ENCODE assay signal across 8 mouse cellular contexts in the genomic region with DNA sequence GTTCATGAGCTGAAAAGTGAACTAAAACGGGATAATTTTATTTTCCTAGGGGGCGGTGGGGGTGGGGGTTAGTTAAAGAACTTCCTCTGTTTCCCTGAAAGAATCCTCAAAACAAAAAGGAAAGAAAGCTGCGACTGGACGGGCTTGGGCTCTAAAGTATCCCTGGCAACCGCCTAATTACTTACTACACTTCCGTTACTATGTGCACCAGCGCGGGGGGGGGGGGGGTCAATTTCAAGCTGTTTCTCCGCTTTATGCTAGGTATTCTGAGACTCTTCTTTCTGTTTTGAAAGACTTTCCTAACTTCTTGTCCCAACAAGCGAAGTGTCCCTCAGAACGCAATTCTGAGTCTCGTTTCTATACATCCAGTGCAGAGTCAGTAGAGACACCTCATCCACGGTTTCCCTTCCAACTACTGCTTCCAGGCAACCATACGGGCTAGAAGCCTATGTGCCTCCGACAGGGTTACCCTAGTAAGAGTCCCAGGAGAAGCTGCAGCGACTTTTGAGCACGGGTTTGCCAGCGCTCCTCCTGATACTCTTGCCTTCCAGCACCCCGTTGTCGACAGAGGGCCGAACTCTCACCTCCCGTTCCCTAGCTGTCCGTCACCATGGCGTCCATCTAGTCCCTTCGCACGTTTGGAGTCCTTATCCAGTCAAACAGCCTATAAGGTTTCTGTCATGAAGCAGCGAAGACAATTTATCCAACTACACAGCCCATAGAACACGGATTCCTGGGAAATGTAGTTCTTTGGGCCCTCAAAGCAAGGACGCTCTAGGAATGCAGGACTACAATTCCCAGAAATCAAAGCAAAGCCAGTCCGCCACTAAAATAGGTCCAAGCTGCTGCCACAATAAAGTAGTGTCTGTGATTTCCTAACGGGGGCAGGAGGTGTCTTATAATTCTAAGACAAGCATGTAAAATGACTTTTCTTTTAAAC. TPM values are rescaled to one million over a fixed set of nuclear protein-coding genes. Genes with fewer than 3 reads are reported as not detected.
A peak's percentile ranks its signal among the peaks of the same experiment; 100 is the strongest.
DNase-seq lines count a peak whose midpoint lies in the region; ATAC-seq and TF ChIP-seq lines count a peak whose summit lies in the region.

No protein-coding gene starts in this region.

- peak overlapping the region; percentile 73 for H3K4me2 ChIP-seq in lung, embryonic 16.5 days (ENCODE audit: low read depth, low read length)

- no peaks in the 10 kb centered on the region for H3K27me3 ChIP-seq in cerebellum, adult 2 months (ENCODE audit: control insufficient read depth, insufficient read depth, low read length)
- no peaks in the 10 kb centered on the region for H3K27me3 ChIP-seq in lung, embryonic 16.5 days (ENCODE audit: control insufficient read depth, insufficient read depth, low read depth, low read length)

- TF ChIP-seq CTCF in cerebellum, adult 2 months (IDR thresholded peaks at IDR 0.05; ENCODE audit: borderline replicate concordance, insufficient read depth, low read depth, low read length), result no peak

- peak overlapping the region; percentile 94 for H3K4me3 ChIP-seq in cerebellum, adult 2 months (replicated peaks; ENCODE audit: insufficient read depth, low read depth, low read length)
- peak overlapping the region; percentile 61 for H3K4me3 ChIP-seq in lung, embryonic 16.5 days (ENCODE audit: low read length)

- H3K36me3 ChIP-seq in lung, embryonic 16.5 days (ENCODE audit: control insufficient read depth, insufficient read depth, low read length), result no peaks in the 10 kb centered on the region

- peak; percentile 94 to 98 for ATAC-seq in hematopoietic stem cell, adult 5-6 weeks (replicated peaks in 1 of 2; ENCODE audit: insufficient read depth in 1 of 2, low FRiP score in 2 of 2, low TSS enrichment in 1 of 2, low read depth in 1 of 2, poor library complexity in 2 of 2, severe bottlenecking in 2 of 2)
- peak; percentile 99 for ATAC-seq in lung, embryonic 16.5 days (ENCODE audit: low read depth)

- under 1% methylated on average over 31 of the region's 31 CpGs for WGBS in cerebellum, adult 2 months
- under 1% methylated on average over 31 of the region's 31 CpGs for WGBS in lung, embryonic 16.5 days

- peak overlapping the region; percentile 94 for H3K27ac ChIP-seq in cerebellum, adult 2 months (ENCODE audit: insufficient read depth, low read length)
- peak overlapping the region; percentile 72 for H3K27ac ChIP-seq in lung, embryonic 16.5 days (ENCODE audit: low read length)

- peak overlapping the region; percentile 70 for H3K9ac ChIP-seq in lung, embryonic 16.5 days (ENCODE audit: low read length)

- no peaks in the 10 kb centered on the region for H3K9me3 ChIP-seq in lung, embryonic 16.5 days (ENCODE audit: control insufficient read depth, low read length)

- DNase-seq in NIH3T3 (ENCODE audit: low read depth), result peak; percentile 95
- DNase-seq in cerebellum, adult 2 months, result peak; percentile 91 to 96
- DNase-seq in forelimb bud, embryonic 11.5 days (ENCODE audit: low read depth, low spot score), result peak; percentile 96
- DNase-seq in layer of hippocampus, adult 9-10 months (ENCODE audit: low spot score), result peak; percentile 99
- peak; percentile 45 for DNase-seq in ovary, postnatal 10 days (ENCODE audit: low spot score)
- peak; percentile 63 to 70 for DNase-seq in urinary bladder, postnatal 4 days (ENCODE audit: low spot score in 2 of 2)

- peak; percentile 83; the same call in 1 of the 2 replicates for TF ChIP-seq POLR2A in cerebellum, adult 2 months (IDR thresholded peaks at IDR 0.05; ENCODE audit: borderline replicate concordance, insufficient read depth, low read length)

- peaks cover 3% of the 10 kb centered on the region for H3K4me1 ChIP-seq in cerebellum, adult 2 months (ENCODE audit: control insufficient read depth, insufficient read depth, low read length)
- no peaks in the 10 kb centered on the region for H3K4me1 ChIP-seq in lung, embryonic 16.5 days (replicated peaks; ENCODE audit: control insufficient read depth, insufficient read depth, low read length)

RNA-seq across cellular contexts. Expression of a gene that starts 4.0 kb away (rescaled TPM):
- polyA plus RNA-seq in cerebellum, adult 2 months (2012; rRNA removed), result not detected in 2 replicates
- 3.2 and 5.1 TPM in 2 replicates for total RNA-seq in hematopoietic stem cell, adult 5-6 weeks (2017)
- 0.90 and 1.8 TPM in 2 replicates for polyA plus RNA-seq in lung, embryonic 16.5 days (2015; fragmentation: Nextera tagmentation; extraction: Ambion mirVana)

RNA-seq across cellular contexts. Expression of a gene that starts 20.7 kb away (rescaled TPM):
- polyA plus RNA-seq in cerebellum, adult 2 months (2012; rRNA removed), result 0.21 and 0.29 TPM in 2 replicates
- total RNA-seq in hematopoietic stem cell, adult 5-6 weeks (2017), result 1.1 and 3.1 TPM in 2 replicates
- 1.3 and 3.0 TPM in 2 replicates for polyA plus RNA-seq in lung, embryonic 16.5 days (2015; fragmentation: Nextera tagmentation; extraction: Ambion mirVana)

RNA-seq across cellular contexts. Expression of a gene that starts 20.8 kb away (rescaled TPM):
- 53.2 and 56.3 TPM in 2 replicates for polyA plus RNA-seq in cerebellum, adult 2 months (2012; rRNA removed)
- total RNA-seq in hematopoietic stem cell, adult 5-6 weeks (2017), result 95.0 and 135 TPM in 2 replicates
- polyA plus RNA-seq in lung, embryonic 16.5 days (2015; fragmentation: Nextera tagmentation; extraction: Ambion mirVana), result 58.4 and 58.6 TPM in 2 replicates

RNA-seq across cellular contexts. Expression of a gene that starts 49.7 kb away (rescaled TPM):
- 12.2 and 12.5 TPM in 2 replicates for polyA plus RNA-seq in cerebellum, adult 2 months (2012; rRNA removed)
- 21.7 and 23.7 TPM in 2 replicates for total RNA-seq in hematopoietic stem cell, adult 5-6 weeks (2017)
- 9.5 and 10.5 TPM in 2 replicates for polyA plus RNA-seq in lung, embryonic 16.5 days (2015; fragmentation: Nextera tagmentation; extraction: Ambion mirVana)

Comparison
In these comparisons a context has a peak if more than half of its experiments do, and no peak if none do; other contexts are left out.
1. Peak in every context shown above with its lines: DNase-seq, ATAC-seq, H3K4me3 ChIP-seq and H3K27ac ChIP-seq.
2. DNase-seq: peak in every context shown above with its lines; median percentile 99 in layer of hippocampus, adult 9-10 months; 96 in forelimb bud, embryonic 11.5 days; 95 in NIH3T3; 94 in cerebellum, adult 2 months; 66 in urinary bladder, postnatal 4 days; 45 in ovary, postnatal 10 days.